Mouse (Mus musculus) induced T-regulatory cell, adult 2 months (primary cell): Measurements from ENCODE around the gene Rptor.
A peak's percentile ranks its signal among the peaks of the same experiment; 100 is the strongest.

Source experiments
- DNase-seq: peaks from one replicate; pipeline ENCODE4 v3.0.0-alpha.2; 2012; ENCODE audit warnings: low read depth

The Rptor gene

DNA sequence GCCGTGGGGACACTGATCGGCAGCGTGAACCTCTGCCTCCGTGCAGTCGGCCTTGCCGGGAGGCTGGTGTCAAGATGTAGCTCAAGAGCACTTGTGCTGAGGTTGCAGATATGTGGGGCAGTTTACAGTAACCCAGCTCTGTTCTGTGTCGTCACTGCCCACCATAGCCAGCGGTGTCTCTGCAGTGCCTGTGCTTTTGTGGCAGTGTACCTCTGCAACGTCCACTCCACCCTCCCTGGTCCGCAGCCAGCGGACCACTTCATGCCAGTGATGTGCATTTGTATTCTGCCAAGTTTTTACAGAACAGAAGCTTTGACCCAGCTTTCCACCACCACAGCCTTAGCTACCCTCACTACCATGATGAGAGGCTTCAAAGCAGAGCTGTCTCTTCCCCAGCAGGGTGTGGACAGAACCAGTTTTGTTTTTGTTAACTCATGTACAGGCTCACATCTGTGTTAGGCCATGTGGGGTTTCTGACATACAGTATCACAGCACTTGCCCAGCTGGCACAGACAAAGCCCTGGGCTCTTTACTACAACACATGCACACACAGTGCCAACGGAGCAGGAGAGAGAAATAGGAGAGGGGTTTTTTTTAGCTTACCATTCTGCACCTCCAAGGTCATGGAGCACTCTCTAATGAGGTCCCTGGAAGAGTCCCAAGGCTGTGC, 182.1 kb downstream of the Rptor start:
- DNase-seq = no peak

- no peak for DNase-seq
Observed at GRCm38 (mm10) chr11:119785661-119786384, 183.1 kb downstream of the Rptor start.

DNA sequence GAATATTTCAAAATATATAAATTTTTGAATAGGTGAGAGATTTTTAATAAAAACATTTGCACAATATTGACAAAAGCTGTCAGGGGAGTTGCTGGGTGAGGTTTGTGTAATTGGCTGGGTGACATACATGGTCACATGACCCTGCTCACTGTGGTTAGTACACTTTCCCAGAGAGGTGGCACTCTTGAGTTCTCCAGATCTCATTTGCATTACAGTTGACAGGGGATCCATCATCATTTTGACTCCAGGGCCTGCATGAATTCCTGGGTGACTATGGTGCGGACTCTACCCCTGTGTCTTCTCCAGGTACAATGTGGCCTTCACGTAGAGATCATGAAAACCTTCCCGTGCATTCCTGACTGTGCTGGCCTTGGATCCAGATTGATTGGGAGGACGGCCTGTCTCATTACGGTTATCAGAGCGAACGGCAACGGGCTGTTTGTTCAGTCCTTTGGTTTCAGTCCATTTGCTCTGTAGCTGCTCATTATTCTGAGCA, 183.7 kb downstream of the Rptor start:
- no peak for DNase-seq

DNA sequence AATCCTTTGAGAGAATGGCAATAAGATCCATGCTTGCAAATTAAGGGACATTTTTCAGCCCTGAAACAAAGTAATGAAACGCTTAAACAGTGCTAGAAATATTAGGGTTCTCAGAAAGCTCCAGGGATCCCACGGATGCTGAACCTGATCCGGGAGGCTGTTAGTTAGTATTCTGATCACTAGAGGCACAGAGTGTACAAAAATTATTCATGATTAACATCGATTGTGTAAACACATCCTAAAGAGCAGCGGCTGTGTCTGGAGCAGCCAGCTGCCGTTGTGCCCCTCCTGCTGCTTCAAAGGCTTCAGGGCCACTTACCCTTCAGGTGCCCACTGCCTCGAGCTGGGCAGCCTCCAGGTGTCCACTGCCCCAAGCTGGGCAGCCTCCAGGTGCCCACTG, 185.8 kb downstream of the Rptor start:
- no peak for DNase-seq

- no peak for DNase-seq
Observed at GRCm38 (mm10) chr11:119788919-119789713, 186.4 kb downstream of the Rptor start.

GRCm38 (mm10) chr11:119791923-119792564, 189.3 kb downstream of the Rptor start:
- DNase-seq = no peak

DNA sequence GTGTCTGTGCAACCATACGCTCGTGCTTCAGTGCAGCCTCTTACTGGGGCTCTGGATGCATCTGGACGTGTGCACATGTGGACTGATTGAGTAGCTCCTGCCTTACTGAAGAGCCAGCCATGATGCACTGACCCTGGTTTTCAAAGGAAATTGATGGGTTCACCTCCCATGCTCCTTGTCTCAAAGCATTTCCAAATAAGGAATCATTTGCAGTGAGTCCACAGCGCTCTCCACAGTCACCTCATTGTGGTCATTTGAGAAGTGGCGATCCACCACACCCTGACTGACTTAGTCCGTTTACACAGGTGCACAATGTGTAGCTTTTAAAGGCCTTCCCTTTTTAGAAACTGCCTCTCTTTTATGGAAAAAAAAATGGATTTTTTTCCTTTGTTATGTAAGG, 190.7 kb downstream of the Rptor start:
- DNase-seq = no peak

DNA sequence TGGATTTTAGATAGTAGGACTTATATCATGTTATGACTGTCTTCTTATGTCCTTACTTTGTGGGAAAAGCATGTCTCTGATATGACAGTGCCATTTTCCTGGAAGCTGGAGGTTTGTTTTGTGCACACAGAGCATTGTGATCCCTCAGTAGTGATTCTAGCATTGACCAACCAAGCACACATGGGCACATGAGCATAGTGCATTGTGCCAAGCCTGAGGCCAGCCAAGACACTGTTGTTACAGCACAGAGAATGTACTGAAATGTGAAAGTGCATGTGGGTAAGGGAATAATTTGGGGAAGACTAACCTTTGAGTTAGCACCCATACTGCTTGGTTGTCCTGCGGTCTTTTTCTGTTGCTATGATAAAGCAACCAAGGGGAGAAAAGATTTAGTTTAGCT, 191.3 kb downstream of the Rptor start:
- DNase-seq = no peak

DNA sequence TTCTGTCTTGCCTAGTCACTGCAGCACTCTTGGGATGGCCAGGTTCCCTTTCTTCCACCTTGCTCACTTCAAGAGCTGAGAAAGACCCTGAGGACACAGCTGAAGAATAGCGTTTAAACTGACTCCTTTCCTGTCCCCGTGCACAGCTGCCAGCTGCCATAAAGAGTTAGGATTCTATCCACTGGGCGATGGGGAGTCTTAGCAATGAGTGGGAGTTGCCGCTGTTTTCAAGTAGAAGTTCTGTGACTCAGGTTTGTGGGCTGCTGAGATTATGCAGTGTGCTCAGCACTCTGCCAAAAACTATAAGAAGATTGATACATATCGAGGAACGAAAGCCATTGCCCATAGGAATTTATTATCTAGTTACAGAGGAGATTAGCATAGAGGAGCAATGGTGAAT, 192.0 kb downstream of the Rptor start:
- no peak for DNase-seq

GRCm38 (mm10) chr11:119796406-119796805, 193.7 kb downstream of the Rptor start:
- no peak for DNase-seq

- DNase-seq = no peak
Observed at GRCm38 (mm10) chr11:119796846-119797245, 194.1 kb downstream of the Rptor start.

DNA sequence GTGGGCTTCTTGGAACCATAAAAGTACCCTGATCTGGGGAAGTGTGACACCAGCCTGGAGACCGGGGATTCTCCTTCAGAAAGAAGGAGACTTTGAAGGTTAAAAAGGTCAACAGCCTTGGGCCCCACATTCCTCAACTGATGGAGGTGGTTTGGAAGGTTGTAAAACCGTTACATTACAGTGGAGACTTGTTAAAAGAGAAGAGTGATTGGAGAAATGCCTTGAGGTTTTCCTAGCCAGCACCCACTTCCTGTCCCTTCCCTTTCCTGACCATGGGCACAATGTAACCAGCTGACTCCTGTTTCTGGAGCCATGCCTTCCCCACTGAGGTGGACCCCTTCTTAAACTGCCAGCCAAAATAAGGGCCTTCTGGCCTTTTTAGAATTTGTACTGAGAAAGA, 196.8 kb downstream of the Rptor start:
- no peak for DNase-seq

DNA sequence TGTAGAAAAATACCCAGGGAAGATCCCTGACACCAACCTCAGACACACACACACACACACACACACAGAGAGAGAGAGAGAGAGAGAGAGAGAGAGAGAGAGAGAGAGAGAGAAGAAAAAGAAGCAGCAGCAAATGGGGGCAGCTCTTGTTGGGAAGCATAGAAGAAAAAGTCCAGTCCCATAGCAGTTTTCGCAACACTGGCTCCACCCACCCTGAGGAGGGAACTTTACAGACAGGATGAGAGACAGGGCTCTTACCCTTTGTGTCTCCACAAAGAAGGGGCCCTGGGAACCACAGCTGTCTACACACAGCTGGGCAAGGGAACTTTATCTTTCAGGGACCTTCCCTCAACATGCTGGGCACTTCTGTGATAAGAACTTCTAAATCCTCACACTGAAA, 199.2 kb downstream of the Rptor start:
- DNase-seq = no peak

DNA sequence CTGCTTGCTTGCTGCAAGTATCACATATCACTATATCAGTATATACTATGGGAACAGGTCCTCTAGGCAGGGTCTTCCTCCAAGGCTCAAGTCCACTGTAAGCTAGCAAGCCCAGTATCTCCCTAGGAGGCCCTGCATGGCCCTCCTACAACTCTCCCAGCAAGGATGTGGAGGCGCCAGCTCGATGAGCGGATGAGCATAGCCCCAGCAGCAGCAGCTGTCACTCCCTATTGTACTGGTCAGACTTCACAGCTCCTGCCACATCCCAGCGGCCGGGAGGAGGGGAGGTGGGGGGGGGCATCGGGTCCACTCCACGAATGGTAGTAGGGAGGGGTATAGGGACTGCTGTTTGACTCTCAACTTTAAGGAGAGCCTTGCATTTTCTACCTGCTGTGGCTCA, 200.2 kb downstream of the Rptor start:
- no peak for DNase-seq

GRCm38 (mm10) chr11:119804392-119804791, 201.7 kb downstream of the Rptor start:
- DNase-seq = no peak

GRCm38 (mm10) chr11:119805112-119805750, 202.5 kb downstream of the Rptor start:
- no peak for DNase-seq

DNA sequence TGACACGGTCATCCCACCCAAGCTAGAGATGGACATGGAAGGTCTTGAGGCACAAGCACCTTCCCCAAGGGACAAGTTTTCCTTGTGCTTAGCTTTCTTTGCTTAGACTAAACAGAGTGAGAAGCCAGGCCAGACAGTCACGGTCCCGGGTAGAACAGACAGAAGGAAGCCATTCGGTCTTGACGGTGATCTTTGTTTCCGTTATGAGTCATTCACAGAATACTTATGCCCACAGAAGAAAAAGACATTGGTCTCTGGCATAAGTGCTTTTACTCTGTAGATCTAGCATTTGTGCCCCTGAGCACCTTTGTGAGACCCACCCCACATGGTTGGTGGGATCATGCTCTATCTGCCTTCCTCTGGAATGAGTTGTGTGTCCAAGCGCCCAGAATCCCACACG, 203.8 kb downstream of the Rptor start:
- peak; percentile 60 for DNase-seq

GRCm38 (mm10) chr11:119807431-119808031, 204.8 kb downstream of the Rptor start:
- DNase-seq = no peak

DNA sequence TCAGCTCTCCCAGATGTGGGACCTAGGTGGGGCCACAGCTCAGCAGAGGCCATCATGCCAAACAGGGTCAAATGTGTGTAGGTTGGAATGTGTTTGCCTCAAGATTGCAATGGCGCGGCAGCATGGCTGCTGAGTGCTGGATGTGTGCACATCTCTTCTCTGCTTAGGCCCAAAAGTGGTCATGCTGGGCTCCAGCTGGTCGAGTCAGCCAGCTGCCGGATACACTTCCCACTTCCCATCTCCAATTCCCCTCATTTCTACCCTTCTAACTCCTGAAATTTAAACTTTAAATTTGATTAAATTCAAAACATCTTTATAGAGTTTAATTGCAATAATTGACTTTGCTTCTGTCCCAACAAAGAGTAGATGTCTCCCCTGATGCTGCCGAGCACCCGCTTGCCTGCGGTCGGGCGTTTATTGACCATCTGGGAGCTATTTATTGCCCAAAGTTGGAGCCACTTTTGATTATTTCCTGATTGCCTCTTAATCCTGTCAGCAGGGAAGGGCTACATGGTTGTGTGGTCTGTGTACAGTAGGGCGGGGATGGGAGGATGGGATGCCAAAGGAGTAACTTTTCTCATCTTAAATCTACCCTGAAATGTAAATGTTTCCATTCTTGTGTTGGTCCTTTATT, 206.1 kb downstream of the Rptor start:
- DNase-seq = no peak

GRCm38 (mm10) chr11:119809309-119809708, 206.6 kb downstream of the Rptor start:
- no peak for DNase-seq

GRCm38 (mm10) chr11:119811022-119811421, 208.3 kb downstream of the Rptor start:
- DNase-seq = no peak
